Mouse (Mus musculus): ENCODE data around the gene Psrc1.

Psrc1 gene

DNA sequence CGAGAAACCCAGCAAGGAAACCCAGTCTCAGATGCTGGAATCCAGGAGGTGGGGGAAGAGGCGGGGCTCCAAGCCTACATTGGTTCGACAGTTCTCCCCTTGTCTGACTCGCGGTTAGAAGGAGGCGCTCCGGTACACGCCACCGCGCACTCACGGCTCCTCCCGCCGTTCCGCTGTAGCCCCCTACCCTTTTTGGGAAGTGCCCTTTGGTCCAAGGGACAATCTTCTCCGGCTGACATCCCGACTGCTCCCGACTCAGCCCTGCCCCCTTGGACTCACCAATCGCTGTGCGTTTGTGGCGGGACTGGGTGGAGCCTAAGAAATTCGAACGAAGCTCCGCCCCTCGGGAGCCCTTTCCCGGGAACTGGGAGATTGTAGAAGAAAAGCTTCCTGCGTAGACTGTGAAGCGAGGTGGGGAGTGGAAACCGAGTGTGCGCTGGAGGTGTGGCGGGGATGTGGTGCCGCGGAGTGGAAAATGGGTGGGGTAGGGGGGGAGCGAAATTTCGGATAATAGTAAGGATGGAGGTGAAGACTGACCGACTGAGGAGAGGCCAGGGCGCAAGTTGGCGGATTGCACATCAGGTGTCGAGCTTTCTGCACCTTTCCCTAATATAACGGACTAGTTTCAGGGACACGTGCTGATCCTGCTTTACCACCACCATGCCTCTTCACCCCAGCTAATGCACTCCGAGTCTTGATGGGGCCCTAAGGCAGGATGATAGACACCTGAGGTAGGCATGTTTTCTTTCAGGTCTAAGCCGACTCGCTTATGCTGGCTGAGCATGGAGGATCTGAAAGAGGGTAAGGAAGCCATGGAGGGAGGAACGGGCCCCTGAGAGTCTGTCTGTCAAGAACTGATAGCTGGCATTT, at the start of gene Psrc1:
Gene Psrc1 (plus strand): TSS at position 355 of the 870 bp plus-strand sequence.
- peak; percentile 72 for DNase-seq (ENCODE audit: low spot score)

DNA sequence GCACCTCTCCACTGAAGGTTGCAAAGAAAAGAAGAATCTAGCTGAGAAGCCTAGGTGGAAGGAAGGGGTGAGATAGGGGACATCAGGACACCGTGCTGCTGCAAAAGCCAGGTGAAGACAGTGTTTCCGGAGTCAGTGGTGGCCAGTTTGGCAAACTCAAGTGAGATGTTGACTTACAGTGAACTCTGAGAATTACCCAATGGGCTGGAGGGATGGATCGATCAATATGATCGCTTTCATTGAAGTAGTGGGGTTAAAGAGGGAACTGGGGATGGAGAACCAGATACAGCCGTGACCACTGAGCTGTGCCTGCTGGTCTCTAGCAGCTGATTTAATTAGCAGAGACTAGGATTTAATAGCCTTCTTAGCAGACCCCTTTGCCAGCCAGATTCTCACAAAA, 46.8 kb upstream of the Psrc1 start:
- DNase-seq (ENCODE audit: low spot score): no peak

DNA sequence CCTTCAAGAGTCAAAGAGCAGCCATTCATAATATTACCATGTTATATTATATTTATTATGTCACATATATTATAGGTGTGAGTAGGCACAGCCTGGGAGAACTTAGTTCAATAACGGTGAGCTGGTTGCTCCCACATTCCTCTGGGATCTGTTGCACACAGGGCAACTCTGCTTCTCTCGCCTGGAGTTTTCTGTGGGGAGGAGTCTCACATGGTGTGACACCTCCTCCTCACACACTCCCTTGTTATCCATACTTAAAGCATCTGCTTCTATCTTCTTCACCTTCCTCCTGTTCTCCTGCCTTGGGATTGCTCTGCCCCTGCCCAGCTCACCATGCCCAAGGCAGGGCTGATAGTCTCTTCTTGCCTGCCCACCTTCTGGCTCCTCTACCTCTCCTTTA, 42.6 kb upstream of the Psrc1 start:
- no peak for DNase-seq (ENCODE audit: low spot score)

DNA sequence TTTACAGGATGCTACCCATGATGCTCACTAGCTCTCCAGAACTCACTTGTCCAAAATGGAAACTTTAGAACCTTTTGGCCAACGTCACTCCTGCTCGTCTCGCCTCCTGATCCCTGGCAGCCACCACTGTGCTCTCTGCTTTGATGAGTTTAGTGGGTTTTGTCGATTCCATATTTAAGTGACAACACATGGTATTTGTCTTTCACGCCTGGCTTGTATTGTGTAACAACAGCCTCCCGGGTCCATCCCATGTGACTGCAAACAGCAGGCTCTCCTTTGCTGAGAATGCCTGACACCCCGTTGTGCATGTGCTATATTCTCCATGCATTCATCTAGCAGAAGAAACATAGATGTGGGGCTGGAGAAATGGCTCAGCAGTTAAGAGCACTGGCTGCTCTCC, 41.5 kb upstream of the Psrc1 start:
- DNase-seq (ENCODE audit: low spot score): no peak

DNA sequence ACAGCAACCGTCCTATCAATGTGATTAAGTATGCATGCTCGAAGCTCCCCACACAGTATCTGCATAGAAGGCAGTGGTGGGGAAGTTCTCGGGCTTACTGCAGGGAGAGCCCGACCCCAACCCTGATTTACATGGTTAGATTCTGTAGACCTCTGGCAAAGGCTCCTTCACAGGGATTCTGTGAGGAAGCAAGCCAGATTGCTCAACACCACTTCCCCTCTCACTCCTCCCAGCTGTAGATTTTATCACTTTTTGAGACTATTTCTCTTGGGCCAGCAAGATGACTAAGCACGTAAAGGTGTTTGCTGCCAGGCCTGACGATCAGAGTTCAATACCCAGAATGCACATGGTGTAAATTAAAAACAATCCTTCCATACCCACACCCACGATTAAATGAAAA, 37.8 kb upstream of the Psrc1 start:
- no peak for DNase-seq (ENCODE audit: low spot score)

GRCm38 (mm10) chr3:108348376-108348775, 35.3 kb upstream of the Psrc1 start:
- DNase-seq (ENCODE audit: low spot score): no peak

DNA sequence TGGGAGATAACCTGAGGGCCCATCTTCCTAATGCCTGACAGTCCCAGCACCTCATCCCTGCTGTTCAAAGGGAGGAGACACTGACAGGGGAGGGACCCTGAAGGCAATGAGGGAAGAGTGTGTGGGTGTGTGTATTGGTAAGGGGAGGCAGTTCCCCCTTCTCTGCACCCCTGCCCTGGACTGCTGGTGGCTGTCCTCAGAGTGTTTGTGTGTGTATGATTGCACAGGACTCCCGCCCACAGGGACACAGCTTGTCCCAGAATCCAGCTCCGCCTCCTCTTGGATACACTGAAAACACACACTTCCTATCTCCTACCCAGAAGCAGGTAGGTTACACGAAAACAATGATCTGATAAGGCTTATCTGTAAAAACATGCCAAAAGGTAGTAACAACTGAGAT, 28.4 kb upstream of the Psrc1 start:
- no peak for DNase-seq (ENCODE audit: low spot score)

DNA sequence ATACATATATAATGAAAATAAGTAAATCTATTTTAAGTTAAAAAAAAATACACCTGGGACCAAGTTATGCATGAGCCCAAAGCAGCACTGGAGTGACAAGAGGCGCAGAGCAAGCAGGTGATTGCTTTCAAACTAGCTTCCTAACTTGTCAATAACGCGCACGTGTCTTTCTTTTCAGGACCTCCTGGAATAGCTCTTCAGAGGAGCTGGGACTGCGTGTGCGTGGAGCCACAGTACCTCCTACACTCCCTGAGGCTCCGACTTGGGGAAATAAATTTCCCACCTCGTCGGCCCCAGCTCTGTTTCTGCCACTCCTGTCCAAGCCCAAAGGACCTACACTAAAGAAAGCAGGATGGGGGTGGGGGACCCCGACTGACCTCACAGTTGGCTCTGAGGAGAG, 26.6 kb upstream of the Psrc1 start:
- no peak for DNase-seq (ENCODE audit: low spot score)

GRCm38 (mm10) chr3:108358445-108358844, 25.2 kb upstream of the Psrc1 start:
- DNase-seq (ENCODE audit: low spot score): no peak

DNA sequence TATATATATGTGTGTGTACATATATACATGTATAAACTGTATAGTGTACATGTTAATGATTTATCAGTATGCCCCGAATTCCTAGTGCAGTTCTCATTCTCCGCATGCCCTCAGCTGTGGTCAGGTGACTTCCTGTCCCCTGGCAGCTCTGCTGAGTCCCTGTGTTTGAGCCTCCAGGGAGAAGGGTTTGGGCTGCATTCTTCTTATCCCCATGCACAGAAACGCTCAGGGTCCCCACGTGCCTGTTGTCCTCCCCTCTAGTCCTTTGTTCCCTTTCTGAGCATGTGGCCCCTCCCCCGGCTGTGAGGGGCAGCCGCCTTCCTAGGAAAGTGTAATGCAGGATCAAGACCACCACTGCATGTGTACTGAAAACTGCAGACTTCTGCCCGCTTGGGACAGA, 22.7 kb upstream of the Psrc1 start:
- DNase-seq (ENCODE audit: low spot score): no peak

- no peak for DNase-seq (ENCODE audit: low spot score)
These were observed 20.0 kb upstream of the Psrc1 start for GRCm38 (mm10) chr3:108363626-108364025.

- no peak for DNase-seq (ENCODE audit: low spot score)
These were observed 19.2 kb upstream of the Psrc1 start, which contains the start of gene Mybphl for GRCm38 (mm10) chr3:108364270-108364995. Mybphl (plus strand) TSS chr3:108364911.

DNA sequence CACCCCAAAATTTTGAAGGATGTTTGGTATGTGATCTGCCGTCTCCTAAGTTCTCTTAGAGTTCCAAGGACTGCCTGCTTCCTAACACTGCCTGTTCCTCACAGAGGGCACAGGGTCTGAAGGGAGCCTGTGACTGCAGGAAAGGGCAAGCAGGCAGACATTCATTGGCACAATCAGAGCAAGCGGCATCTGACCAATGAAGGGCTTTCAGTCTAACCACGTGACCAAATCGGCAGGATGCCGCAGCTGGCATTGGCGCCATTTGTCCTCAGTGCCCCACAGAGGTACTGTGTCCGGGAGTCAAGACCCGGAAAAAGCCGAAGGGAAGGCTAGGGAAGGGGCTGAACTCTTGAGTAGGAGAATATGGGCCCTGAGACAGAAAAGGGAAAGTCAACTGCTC, 16.5 kb upstream of the Psrc1 start:
- DNase-seq (ENCODE audit: low spot score): no peak

DNA sequence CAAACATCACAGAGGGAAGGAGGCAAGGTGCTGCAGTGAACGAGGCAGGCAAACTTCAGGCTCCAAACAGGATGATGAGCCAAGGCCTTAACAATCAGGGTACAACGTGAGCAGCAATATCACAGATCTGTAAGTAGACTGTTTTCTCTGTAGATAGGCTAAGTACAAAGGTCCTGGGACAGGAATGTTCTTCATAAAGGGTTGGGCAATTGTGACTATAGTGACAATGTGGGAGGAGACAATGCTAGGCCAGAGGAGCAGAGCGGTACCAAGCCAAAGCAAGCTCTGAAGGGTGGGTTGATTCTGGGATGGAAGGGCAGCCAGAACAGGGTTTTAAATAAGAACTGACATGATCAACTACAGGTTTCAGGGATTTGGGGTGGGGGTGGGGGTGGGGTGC, 15.8 kb upstream of the Psrc1 start:
- DNase-seq (ENCODE audit: low spot score): no peak

- DNase-seq (ENCODE audit: low spot score): no peak
These were observed 14.9 kb upstream of the Psrc1 start for GRCm38 (mm10) chr3:108368721-108369120.

- no peak for DNase-seq (ENCODE audit: low spot score)
These were observed 11.4 kb upstream of the Psrc1 start for GRCm38 (mm10) chr3:108372274-108372673.

- no peak for DNase-seq (ENCODE audit: low spot score)
These were observed 10.9 kb upstream of the Psrc1 start for GRCm38 (mm10) chr3:108372691-108373090.

- no peak for DNase-seq (ENCODE audit: low spot score)
These were observed 4.6 kb upstream of the Psrc1 start for GRCm38 (mm10) chr3:108378875-108379663.

GRCm38 (mm10) chr3:108380695-108381094, 2.9 kb upstream of the Psrc1 start:
- no peak for DNase-seq (ENCODE audit: low spot score)

DNA sequence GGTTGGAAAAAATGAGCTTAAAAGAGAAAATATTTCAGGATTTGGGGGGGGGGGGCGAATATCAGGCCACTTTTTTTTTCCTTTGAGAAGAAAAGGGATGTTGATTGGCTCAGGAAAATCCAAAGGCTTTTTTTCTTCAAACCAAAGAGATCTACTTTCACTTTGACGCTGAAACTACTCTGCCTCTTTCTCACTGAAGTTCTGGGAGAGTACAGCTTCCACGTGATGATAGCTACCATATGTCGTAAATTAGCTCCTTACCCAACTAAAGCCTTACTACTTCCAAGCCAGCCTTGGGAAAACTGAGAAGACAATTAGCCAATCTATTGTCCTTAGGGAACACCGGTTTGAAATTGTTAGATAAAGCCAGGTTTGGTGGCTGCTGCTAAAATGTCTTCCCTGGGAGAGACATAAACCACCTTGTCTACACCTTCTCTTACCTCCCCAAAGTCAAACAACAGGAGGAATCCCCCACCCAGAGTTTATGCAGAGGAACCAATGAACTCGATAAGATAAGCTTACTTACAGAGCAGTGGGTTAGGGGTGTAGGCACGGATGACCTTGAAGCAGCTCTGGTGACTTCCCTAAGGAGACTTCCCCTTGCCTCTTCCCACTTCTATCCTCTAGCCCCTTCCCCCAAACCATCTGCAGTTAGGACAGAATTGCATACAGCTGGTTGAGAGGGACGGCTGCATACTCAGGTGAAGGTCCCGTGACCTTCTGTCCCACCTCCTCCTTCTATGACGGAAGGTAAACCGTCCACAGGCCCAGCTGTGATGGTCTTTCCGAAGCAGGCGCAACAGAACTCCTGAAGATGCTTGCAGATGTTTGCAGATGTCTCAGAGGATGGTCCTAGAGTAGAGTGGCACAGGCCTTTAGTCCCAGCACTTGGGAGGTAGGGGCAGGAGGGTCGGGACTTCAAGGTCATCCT, 1.4 kb upstream of the Psrc1 start:
- no peak for DNase-seq (ENCODE audit: low spot score)

GRCm38 (mm10) chr3:108384425-108384824, 786 bp downstream of the Psrc1 start:
- DNase-seq (ENCODE audit: low spot score): no peak
